Mouse (Mus musculus): ENCODE results near the gene Cdc42bpb. TPM values are rescaled to one million over a fixed set of nuclear protein-coding genes. Genes with fewer than 3 reads are reported as not detected.

Cdc42bpb gene
- polyA plus RNA-seq, 1 experiment, result 0.74 TPM

- no peaks in the 10 kb centered on the region for H3K4me1 ChIP-seq (ENCODE audit: control insufficient read depth)
- TF ChIP-seq TAL1 (IDR thresholded peaks at IDR 0.05; ENCODE audit: low read length) (no peak), GATA1 (IDR thresholded peaks at IDR 0.05; ENCODE audit: low read length) (no peak)
- no peaks in the 10 kb centered on the region; the same call in 1 of the 2 replicates for H3K27me3 ChIP-seq (ENCODE audit: control insufficient read depth)
- no peaks in the 10 kb centered on the region for H3K9me3 ChIP-seq (ENCODE audit: control insufficient read depth, low read length)
- no peaks in the 10 kb centered on the region for H3K36me3 ChIP-seq (ENCODE audit: control insufficient read depth)
- no peak overlapping the region for H3K4me3 ChIP-seq (replicated peaks)
Observed at GRCm38 (mm10) chr12:111356216-111356615, 21.3 kb downstream of the Cdc42bpb start.

DNA sequence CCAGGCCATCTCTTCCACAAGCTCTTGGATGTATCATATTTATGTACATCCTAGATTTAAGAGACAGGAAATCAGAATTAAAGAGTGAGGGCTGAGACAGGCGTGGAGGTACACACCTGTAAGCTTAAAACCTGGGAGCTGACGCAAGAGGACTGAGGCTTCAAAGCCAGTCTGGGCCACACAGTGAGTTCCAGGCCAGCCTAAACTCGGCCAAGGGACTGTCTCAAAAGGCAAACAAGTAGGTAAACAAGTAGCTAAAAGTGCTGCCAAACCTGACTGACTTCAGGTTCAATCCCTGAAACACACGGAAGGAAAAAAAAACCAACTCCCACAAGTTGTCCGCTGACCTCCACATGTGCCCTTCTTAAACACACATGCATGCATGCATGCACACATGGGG, 23.4 kb downstream of the Cdc42bpb start:
- Histone ChIP-seq H3K9me3 (ENCODE audit: control insufficient read depth, low read length) (no peaks in the 10 kb centered on the region), H3K4me3 (replicated peaks) (no peak overlapping the region), H3K27me3 (ENCODE audit: control insufficient read depth) (no peaks in the 10 kb centered on the region; the same call in 1 of the 2 replicates), H3K36me3 (ENCODE audit: control insufficient read depth) (no peaks in the 10 kb centered on the region), H3K4me1 (ENCODE audit: control insufficient read depth) (no peaks in the 10 kb centered on the region)
- no peak for TF ChIP-seq TAL1 (IDR thresholded peaks at IDR 0.05; ENCODE audit: low read length)
- TF ChIP-seq GATA1 (IDR thresholded peaks at IDR 0.05; ENCODE audit: low read length), result no peak

DNA sequence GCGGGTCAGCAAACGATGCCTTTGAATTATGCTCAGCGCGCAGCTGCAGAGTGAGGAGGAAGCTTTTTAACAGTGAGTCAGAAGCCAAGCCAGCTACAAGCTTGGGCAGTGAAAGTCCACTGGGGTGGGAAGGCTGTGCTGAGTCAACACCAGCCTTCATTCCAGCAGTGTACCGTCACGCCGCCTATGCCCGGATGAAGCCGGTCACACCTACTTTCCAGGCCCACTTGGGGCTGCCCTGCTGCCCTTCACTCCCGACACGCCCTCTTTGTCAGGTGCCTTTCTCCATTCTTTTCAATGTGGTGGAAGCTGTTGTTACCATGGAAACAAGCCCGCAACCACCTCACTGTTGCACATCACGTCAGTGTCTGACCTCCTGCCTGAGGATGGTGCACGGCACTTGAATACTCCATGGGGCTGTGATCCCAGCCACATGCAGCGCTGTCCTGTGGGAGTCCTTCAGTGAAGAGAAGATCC, 24.0 kb downstream of the Cdc42bpb start:
- TF ChIP-seq TAL1 (IDR thresholded peaks at IDR 0.05; ENCODE audit: low read length) (no peak), GATA1 (IDR thresholded peaks at IDR 0.05; ENCODE audit: low read length) (no peak)

GRCm38 (mm10) chr12:111353008-111353407, 24.5 kb downstream of the Cdc42bpb start:
- Histone ChIP-seq H3K27me3 (ENCODE audit: control insufficient read depth) (no peaks in the 10 kb centered on the region; the same call in 1 of the 2 replicates), H3K9me3 (ENCODE audit: control insufficient read depth, low read length) (no peaks in the 10 kb centered on the region), H3K4me3 (replicated peaks) (no peak overlapping the region), H3K4me1 (ENCODE audit: control insufficient read depth) (no peaks in the 10 kb centered on the region; the same call in 1 of the 2 replicates), H3K36me3 (ENCODE audit: control insufficient read depth) (no peaks in the 10 kb centered on the region; the same call in 1 of the 2 replicates)
- TF ChIP-seq TAL1 (IDR thresholded peaks at IDR 0.05; ENCODE audit: low read length), result no peak

More for the DNA sequence above, 24.0 kb downstream of the Cdc42bpb start:
- no peaks in the 10 kb centered on the region for H3K36me3 ChIP-seq (ENCODE audit: control insufficient read depth)
- H3K4me3 ChIP-seq (replicated peaks), result no peak overlapping the region
- H3K9me3 ChIP-seq (ENCODE audit: control insufficient read depth, low read length), result no peaks in the 10 kb centered on the region
- H3K4me1 ChIP-seq (ENCODE audit: control insufficient read depth), result no peaks in the 10 kb centered on the region
- no peaks in the 10 kb centered on the region; the same call in 1 of the 2 replicates for H3K27me3 ChIP-seq (ENCODE audit: control insufficient read depth)

GRCm38 (mm10) chr12:111352520-111352919, 25.0 kb downstream of the Cdc42bpb start:
- Histone ChIP-seq H3K36me3 (ENCODE audit: control insufficient read depth) (no peaks in the 10 kb centered on the region; the same call in 1 of the 2 replicates), H3K4me1 (ENCODE audit: control insufficient read depth) (no peaks in the 10 kb centered on the region; the same call in 1 of the 2 replicates), H3K27me3 (ENCODE audit: control insufficient read depth) (no peaks in the 10 kb centered on the region; the same call in 1 of the 2 replicates), H3K4me3 (replicated peaks) (no peak overlapping the region), H3K9me3 (ENCODE audit: control insufficient read depth, low read length) (no peaks in the 10 kb centered on the region)
- no peak for TF ChIP-seq GATA1 (IDR thresholded peaks at IDR 0.05; ENCODE audit: low read length)
- TF ChIP-seq TAL1 (IDR thresholded peaks at IDR 0.05; ENCODE audit: low read length), result no peak

DNA sequence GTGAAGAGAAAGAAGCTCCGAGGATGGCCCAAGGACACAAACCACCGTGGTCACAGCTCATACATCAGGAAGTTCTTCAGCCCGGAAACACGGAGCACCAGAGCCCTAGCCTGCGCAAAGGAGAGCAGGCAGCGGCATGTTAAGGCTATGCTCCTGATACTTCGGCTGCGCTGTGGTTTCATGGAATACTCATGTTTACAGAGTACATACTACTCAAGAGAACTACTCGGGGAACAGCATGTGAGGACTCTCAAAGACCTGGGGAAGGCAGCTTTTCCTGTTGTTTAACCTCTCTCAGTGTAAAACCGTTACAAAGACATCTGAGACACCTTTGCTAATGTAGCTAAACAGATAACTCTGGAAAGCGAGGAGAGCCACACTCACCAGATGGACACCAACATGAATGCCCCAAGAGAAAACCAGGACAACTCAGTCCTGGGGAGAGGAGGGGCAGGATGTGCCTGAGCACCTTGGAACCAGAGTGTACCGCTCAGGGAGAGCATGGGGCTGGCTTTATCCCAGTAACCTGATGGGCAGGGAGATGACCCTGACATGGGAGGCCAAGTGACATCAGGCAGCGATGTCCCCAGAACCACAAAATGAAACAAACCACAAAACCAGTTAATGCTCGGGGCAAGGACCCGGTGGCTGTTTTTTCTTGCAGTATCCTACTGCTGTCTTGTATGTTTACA, 27.8 kb downstream of the Cdc42bpb start:
- Histone ChIP-seq H3K36me3 (ENCODE audit: control insufficient read depth) (no peaks in the 10 kb centered on the region; the same call in 1 of the 2 replicates), H3K4me1 (ENCODE audit: control insufficient read depth) (no peaks in the 10 kb centered on the region; the same call in 1 of the 2 replicates), H3K27me3 (ENCODE audit: control insufficient read depth) (no peaks in the 10 kb centered on the region), H3K4me3 (replicated peaks) (no peak overlapping the region), H3K9me3 (ENCODE audit: control insufficient read depth, low read length) (no peaks in the 10 kb centered on the region)
- TF ChIP-seq GATA1 (IDR thresholded peaks at IDR 0.05; ENCODE audit: low read length) (no peak), TAL1 (IDR thresholded peaks at IDR 0.05; ENCODE audit: low read length) (no peak)

GRCm38 (mm10) chr12:111343956-111344355, 33.6 kb downstream of the Cdc42bpb start:
- H3K36me3 ChIP-seq (ENCODE audit: control insufficient read depth), result peaks cover 11% of the 10 kb centered on the region; the same call in 1 of the 2 replicates
- TF ChIP-seq GATA1 (IDR thresholded peaks at IDR 0.05; ENCODE audit: low read length) (no peak), TAL1 (IDR thresholded peaks at IDR 0.05; ENCODE audit: low read length) (no peak)
- H3K27me3 ChIP-seq (ENCODE audit: control insufficient read depth), result no peaks in the 10 kb centered on the region
- no peaks in the 10 kb centered on the region; the same call in 1 of the 2 replicates for H3K4me1 ChIP-seq (ENCODE audit: control insufficient read depth)
- no peak overlapping the region for H3K4me3 ChIP-seq (replicated peaks)
- H3K9me3 ChIP-seq (ENCODE audit: control insufficient read depth, low read length), result no peaks in the 10 kb centered on the region

- H3K4me1 ChIP-seq (ENCODE audit: control insufficient read depth), result peaks cover 19% of the 10 kb centered on the region
- H3K4me3 ChIP-seq (replicated peaks), result no peak overlapping the region
- no peaks in the 10 kb centered on the region for H3K27me3 ChIP-seq (ENCODE audit: control insufficient read depth)
- no peaks in the 10 kb centered on the region for H3K9me3 ChIP-seq (ENCODE audit: control insufficient read depth, low read length)
- TF ChIP-seq TAL1 (IDR thresholded peaks at IDR 0.05; ENCODE audit: low read length) (no peak), GATA1 (IDR thresholded peaks at IDR 0.05; ENCODE audit: low read length) (no peak)
- H3K36me3 ChIP-seq (ENCODE audit: control insufficient read depth), result peaks cover 18% of the 10 kb centered on the region
Observed at GRCm38 (mm10) chr12:111340692-111341091, 36.8 kb downstream of the Cdc42bpb start.

GRCm38 (mm10) chr12:111337864-111338354, 39.6 kb downstream of the Cdc42bpb start:
- Histone ChIP-seq H3K4me3 (replicated peaks) (no peak overlapping the region), H3K4me1 (ENCODE audit: control insufficient read depth) (peaks cover 19% of the 10 kb centered on the region), H3K27me3 (ENCODE audit: control insufficient read depth) (no peaks in the 10 kb centered on the region), H3K36me3 (ENCODE audit: control insufficient read depth) (peaks cover 22% of the 10 kb centered on the region), H3K9me3 (ENCODE audit: control insufficient read depth, low read length) (no peaks in the 10 kb centered on the region)
- no peak for TF ChIP-seq TAL1 (IDR thresholded peaks at IDR 0.05; ENCODE audit: low read length)
- TF ChIP-seq GATA1 (IDR thresholded peaks at IDR 0.05; ENCODE audit: low read length), result no peak
